Mouse (Mus musculus) liver, postnatal 0 days (tissue): ENCODE results near the gene H2al1d. TPM values are rescaled to one million over a fixed set of nuclear protein-coding genes. Genes with fewer than 3 reads are reported as not detected.
"Not testable (repeated sequence)": the region's sequence is repeated elsewhere in the genome, so short reads cannot be mapped to it uniquely, and the experiment has no call there.

Experiments
- ATAC-seq: fragments of 200-750 bp; cut with Nextera tagmentation; 2 replicates; pipeline ENCODE4 v1.8.0; 2017; ENCODE audit warnings: mild to moderate bottlenecking, moderate library complexity
- DNase-seq: peaks from one replicate; pipeline ENCODE4 v3.0.0-alpha.2; 2016
- H3K27ac ChIP-seq: fragments of 300-500 bp; sonication (generic); 2 replicates; pipeline ENCODE4 v1.5.1; 2014; ENCODE audit warnings: antibody characterized with exemption, moderate library complexity, mild to moderate bottlenecking, low read depth
- H3K27me3 ChIP-seq: fragments of 300-500 bp; sonication (generic); 2 replicates; pipeline ENCODE4 v1.6.1; 2014; ENCODE audit warnings: low read length, control low read depth, mixed read lengths; ENCODE audit not compliant: insufficient read depth
- H3K36me3 ChIP-seq: fragments of 300-500 bp; sonication (generic); replicated peaks from 2 replicates; pipeline ENCODE4 v1.6.1; 2014; ENCODE audit warnings: mild to moderate bottlenecking, control low read depth, low read length, moderate library complexity, mixed read lengths; ENCODE audit not compliant: insufficient read depth
- H3K4me1 ChIP-seq: fragments of 300-500 bp; sonication (generic); 2 replicates; pipeline ENCODE4 v1.6.1; 2014; ENCODE audit warnings: antibody characterized with exemption, mild to moderate bottlenecking, control low read depth; ENCODE audit not compliant: insufficient read depth
- H3K4me2 ChIP-seq: fragments of 300-500 bp; sonication (generic); 2 replicates; pipeline ENCODE4 v1.6.1; 2014; ENCODE audit warnings: low read depth, mild to moderate bottlenecking, low read length, moderate library complexity, mixed read lengths
- H3K4me3 ChIP-seq: fragments of 300-500 bp; sonication (generic); 2 replicates; pipeline ENCODE4 v1.5.1; 2014; ENCODE audit warnings: low read depth, low read length
- H3K9ac ChIP-seq: fragments of 300-500 bp; sonication (generic); replicated peaks from 2 replicates; pipeline ENCODE4 v1.6.1; 2014; ENCODE audit warnings: mild to moderate bottlenecking, moderate library complexity
- H3K9me3 ChIP-seq: fragments of 300-500 bp; sonication (generic); 2 replicates; pipeline ENCODE4 v1.6.1; 2016; ENCODE audit warnings: mild to moderate bottlenecking, control low read depth, low read length, mixed read lengths
- CTCF ChIP-seq: sonication (generic); IDR thresholded peaks from 2 replicates; pipeline ENCODE4 v1.5.1; 2016; ENCODE audit warnings: antibody characterized with exemption, low read depth
- EP300 ChIP-seq: IDR thresholded peaks from 2 replicates; pipeline ENCODE4 v1.6.1; 2016; ENCODE audit warnings: antibody characterized with exemption, low read depth, mild to moderate bottlenecking
- WGBS: fragments of 180-500 bp; shearing (Covaris S2); extraction: QIAGEN DNeasy Blood & Tissue Kit; methylation state at CpG from one replicate; pipeline ENCODE4 v1.1.7; 2014; ENCODE audit not compliant: insufficient replicate concordance; 5-methylcytosine and 5-hydroxymethylcytosine counted together
- polyA plus RNA-seq: library from polyadenylated mRNA; unstranded; fragments of >200 nt; fragmentation: Nextera tagmentation; extraction: Ambion mirVana; gene quantifications from 2 replicates; pipeline ENCODE4 v1.2.1, GENCODE M21; 2015

H2al1d gene
- polyA plus RNA-seq, 1 experiment from 2014 or later, result not detected

DNA sequence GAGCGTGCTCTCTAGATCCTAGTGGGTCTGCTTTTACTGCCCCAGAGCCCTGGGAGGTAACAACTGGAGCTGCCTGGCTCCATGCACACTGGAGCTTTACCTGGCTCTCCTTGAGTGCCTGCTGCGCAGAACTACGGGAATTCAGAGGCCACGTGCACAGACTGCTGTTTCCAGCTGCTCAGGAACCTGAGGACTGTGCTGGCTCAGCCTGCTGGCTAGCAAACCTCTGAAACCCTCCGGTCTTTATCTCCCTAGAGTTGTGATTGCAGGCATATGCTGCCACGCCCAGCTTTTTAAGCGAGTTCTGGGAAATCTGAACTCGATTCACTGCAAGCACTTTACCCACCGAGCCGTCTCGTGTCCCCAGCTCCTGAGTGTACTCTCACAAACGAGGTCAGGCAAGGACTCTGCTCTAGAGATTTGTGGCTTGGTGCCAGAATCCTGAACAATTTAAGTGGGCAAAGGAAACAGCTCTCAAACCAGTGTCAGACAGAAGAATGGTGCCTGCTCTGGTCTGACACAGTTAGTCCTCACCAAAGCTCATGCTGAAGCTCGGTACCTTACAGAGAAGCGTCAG is 20.2 kb upstream of the H2al1d start:
- no peak for ATAC-seq

DNA sequence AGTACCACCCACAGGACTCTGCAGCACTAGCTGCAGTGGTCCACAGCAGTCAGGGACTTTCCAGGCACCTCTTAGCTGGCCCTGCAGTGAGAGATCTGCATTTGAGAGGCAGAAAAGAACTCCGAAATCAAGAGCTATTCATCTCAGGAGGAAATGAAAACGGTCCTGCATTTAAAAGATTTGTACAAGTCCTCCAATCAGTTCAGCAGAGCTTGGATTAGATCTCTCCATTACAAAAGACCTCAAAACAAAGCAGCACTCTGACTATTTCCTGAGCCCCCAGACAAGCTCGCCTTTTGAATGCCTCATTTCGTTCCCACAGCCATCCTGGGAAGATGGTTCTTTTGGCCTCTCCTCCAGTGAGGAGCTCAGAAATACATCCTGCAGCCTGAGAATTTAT is 19.4 kb upstream of the H2al1d start:
- TF ChIP-seq CTCF, result no peak
- no peak for TF ChIP-seq EP300
- 57% methylated on average over 4 of the region's 4 CpGs for WGBS
- H3K4me2 ChIP-seq, result no peak overlapping the region

More for the DNA sequence above, 20.2 kb upstream of the H2al1d start:
- Histone ChIP-seq H3K4me1 (no peaks in the 10 kb centered on the region), H3K36me3 (no peaks in the 10 kb centered on the region), H3K27ac (no peak overlapping the region), H3K9me3 (no peaks in the 10 kb centered on the region), H3K27me3 (no peaks in the 10 kb centered on the region), H3K9ac (no peak overlapping the region), H3K4me3 (no peak overlapping the region), H3K4me2 (no peak overlapping the region)
- DNase-seq, result no peak
- 67% methylated on average over 14 of the region's 14 CpGs for WGBS
- no peak for TF ChIP-seq EP300

DNA sequence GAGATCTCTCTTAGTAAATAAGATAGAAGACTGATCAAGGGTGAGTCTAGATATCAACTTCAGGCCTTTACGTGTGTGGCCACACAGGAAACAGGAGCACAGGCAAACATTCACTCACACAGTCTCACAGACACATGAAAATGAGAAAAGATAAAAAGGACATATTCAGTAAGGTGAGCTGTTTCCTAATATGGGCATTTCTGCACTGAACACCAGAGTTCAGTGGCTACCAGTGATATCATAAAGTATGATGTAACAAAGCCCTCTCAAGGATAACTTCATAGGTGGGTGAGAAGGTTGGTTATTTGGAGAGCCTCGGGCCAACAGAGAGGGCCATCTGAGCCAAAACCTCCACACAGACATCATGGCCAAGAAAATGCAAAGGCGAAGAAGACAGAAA is 9.7 kb upstream of the H2al1d start, which contains the start of gene H2al1a:
Gene H2al1a, plus strand, starts transcription at position 301 of the 400 bp plus-strand sequence.
- not testable (repeated sequence) for H3K27me3 ChIP-seq, H3K9me3 ChIP-seq, H3K4me1 ChIP-seq, DNase-seq, H3K4me3 ChIP-seq, H3K36me3 ChIP-seq, H3K9ac ChIP-seq, ATAC-seq, H3K4me2 ChIP-seq, H3K27ac ChIP-seq
- no CpG with 5 or more reads among the region's 3 CpGs for WGBS

More for the DNA sequence above, 19.4 kb upstream of the H2al1d start:
- Histone ChIP-seq H3K36me3 (no peaks in the 10 kb centered on the region), H3K27ac (no peak overlapping the region), H3K9ac (no peak overlapping the region), H3K4me1 (no peaks in the 10 kb centered on the region), H3K9me3 (no peaks in the 10 kb centered on the region), H3K4me3 (no peak overlapping the region), H3K27me3 (no peaks in the 10 kb centered on the region)
- ATAC-seq (no peak), DNase-seq (no peak)

DNA sequence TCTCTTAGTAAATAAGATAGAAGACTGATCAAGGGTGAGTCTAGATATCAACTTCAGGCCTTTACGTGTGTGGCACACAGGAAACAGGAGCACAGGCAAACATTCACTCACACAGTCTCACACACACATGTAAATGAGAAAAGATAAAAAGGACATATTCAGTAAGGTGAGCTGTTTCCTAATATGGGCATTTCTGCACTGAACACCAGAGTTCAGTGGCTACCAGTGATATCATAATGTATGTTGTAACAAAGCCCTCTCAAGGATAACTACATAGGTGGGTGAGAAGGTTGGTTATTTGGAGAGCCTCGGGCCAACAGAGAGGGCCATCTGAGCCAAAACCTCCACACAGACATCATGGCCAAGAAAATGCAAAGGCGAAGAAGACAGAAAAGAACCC is 6.5 kb upstream of the H2al1d start, which contains the start of gene H2al1b:
Gene H2al1b, plus strand, starts transcription at position 301 of the 400 bp plus-strand sequence.
- 80% methylated on average over 1 of the region's 3 CpGs for WGBS
- H3K9ac ChIP-seq, ATAC-seq, H3K36me3 ChIP-seq, H3K4me1 ChIP-seq, H3K4me3 ChIP-seq, H3K9me3 ChIP-seq, H3K4me2 ChIP-seq, DNase-seq, H3K27me3 ChIP-seq, H3K27ac ChIP-seq: not testable (repeated sequence)

DNA sequence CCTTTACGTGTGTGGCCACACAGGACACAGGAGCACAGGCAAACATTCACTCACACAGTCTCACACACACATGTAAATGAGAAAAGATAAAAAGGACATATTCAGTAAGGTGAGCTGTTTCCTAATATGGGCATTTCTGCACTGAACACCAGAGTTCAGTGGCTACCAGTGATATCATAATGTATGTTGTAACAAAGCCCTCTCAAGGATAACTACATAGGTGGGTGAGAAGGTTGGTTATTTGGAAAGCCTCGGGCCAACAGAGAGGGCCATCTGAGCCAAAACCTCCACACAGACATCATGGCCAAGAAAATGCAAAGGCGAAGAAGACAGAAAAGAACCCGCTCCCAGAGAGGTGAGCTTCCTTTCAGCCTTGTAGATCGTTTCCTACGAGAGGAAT is 3.3 kb upstream of the H2al1d start, which contains the start of gene H2al1c:
Gene H2al1c, plus strand, starts transcription at position 301 of the 400 bp plus-strand sequence.
- DNase-seq, H3K36me3 ChIP-seq, H3K27me3 ChIP-seq, H3K4me3 ChIP-seq, H3K9me3 ChIP-seq, H3K9ac ChIP-seq, H3K27ac ChIP-seq, H3K4me1 ChIP-seq, H3K4me2 ChIP-seq, ATAC-seq: not testable (repeated sequence)
- WGBS, result 67% methylated on average over 1 of the region's 6 CpGs

DNA sequence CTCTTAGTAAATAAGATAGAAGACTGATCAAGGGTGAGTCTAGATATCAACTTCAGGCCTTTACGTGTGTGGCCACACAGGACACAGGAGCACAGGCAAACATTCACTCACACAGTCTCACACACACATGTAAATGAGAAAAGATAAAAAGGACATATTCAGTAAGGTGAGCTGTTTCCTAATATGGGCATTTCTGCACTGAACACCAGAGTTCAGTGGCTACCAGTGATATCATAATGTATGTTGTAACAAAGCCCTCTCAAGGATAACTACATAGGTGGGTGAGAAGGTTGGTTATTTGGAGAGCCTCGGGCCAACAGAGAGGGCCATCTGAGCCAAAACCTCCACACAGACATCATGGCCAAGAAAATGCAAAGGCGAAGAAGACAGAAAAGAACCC is 3.0 kb downstream of the H2al1d start, which contains the start of gene H2al1e:
Gene H2al1e, plus strand, starts transcription at position 301 of the 400 bp plus-strand sequence.
- H3K4me1 ChIP-seq, ATAC-seq, H3K9ac ChIP-seq, DNase-seq, H3K27ac ChIP-seq, H3K4me2 ChIP-seq, H3K27me3 ChIP-seq, H3K9me3 ChIP-seq, H3K36me3 ChIP-seq, H3K4me3 ChIP-seq: not testable (repeated sequence)
- no CpG with 5 or more reads among the region's 3 CpGs for WGBS

DNA sequence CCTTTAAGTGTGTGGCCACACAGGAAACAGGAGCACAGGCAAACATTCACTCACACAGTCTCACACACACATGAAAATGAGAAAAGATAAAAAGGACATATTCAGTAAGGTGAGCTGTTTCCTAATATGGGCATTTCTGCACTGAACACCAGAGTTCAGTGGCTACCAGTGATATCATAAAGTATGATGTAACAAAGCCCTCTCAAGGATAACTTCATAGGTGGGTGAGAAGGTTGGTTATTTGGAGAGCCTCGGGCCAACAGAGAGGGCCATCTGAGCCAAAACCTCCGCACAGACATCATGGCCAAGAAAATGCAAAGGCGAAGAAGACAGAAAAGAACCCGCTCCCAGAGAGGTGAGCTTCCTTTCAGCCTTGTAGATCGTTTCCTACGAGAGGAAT is 6.2 kb downstream of the H2al1d start, which contains the start of gene H2al1f:
Gene H2al1f, plus strand, starts transcription at position 301 of the 400 bp plus-strand sequence.
- not testable (repeated sequence) for H3K27me3 ChIP-seq, DNase-seq, H3K9me3 ChIP-seq, H3K27ac ChIP-seq, H3K4me3 ChIP-seq, H3K4me2 ChIP-seq, ATAC-seq, H3K9ac ChIP-seq, H3K36me3 ChIP-seq, H3K4me1 ChIP-seq
- no CpG with 5 or more reads among the region's 6 CpGs for WGBS

DNA sequence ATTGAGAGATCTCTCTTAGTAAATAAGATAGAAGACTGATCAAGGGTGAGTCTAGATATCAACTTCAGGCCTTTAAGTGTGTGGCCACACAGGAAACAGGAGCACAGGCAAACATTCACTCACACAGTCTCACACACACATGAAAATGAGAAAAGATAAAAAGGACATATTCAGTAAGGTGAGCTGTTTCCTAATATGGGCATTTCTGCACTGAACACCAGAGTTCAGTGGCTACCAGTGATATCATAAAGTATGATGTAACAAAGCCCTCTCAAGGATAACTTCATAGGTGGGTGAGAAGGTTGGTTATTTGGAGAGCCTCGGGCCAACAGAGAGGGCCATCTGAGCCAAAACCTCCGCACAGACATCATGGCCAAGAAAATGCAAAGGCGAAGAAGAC is 9.3 kb downstream of the H2al1d start, which contains the start of gene H2al1g:
Gene H2al1g, plus strand, starts transcription at position 301 of the 400 bp plus-strand sequence.
- H3K36me3 ChIP-seq, H3K27me3 ChIP-seq, DNase-seq, H3K27ac ChIP-seq, ATAC-seq, H3K4me3 ChIP-seq, H3K4me2 ChIP-seq, H3K4me1 ChIP-seq, H3K9ac ChIP-seq, H3K9me3 ChIP-seq: not testable (repeated sequence)
- WGBS, result no CpG with 5 or more reads among the region's 3 CpGs

DNA sequence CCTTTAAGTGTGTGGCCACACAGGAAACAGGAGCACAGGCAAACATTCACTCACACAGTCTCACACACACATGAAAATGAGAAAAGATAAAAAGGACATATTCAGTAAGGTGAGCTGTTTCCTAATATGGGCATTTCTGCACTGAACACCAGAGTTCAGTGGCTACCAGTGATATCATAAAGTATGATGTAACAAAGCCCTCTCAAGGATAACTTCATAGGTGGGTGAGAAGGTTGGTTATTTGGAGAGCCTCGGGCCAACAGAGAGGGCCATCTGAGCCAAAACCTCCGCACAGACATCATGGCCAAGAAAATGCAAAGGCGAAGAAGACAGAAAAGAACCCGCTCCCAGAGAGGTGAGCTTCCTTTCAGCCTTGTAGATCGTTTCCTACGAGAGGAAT is 12.6 kb downstream of the H2al1d start, which contains the start of gene H2al1h:
Gene H2al1h, plus strand, starts transcription at position 301 of the 400 bp plus-strand sequence.
- not testable (repeated sequence) for H3K4me3 ChIP-seq, H3K4me2 ChIP-seq, H3K36me3 ChIP-seq, DNase-seq, H3K4me1 ChIP-seq, H3K9ac ChIP-seq, H3K27ac ChIP-seq, ATAC-seq, H3K9me3 ChIP-seq, H3K27me3 ChIP-seq
- WGBS, result no CpG with 5 or more reads among the region's 6 CpGs
